Mouse (Mus musculus) left cerebral cortex, postnatal 4 days (tissue): ENCODE data around the gene Ptgs2. TPM values are rescaled to one million over a fixed set of nuclear protein-coding genes. Genes with fewer than 3 reads are reported as not detected.

Experiments used
- DNase-seq: peaks from one replicate; pipeline ENCODE4 v3.0.0-alpha.2; 2022
- intact Hi-C: fragments of 180-260 bp; cut with DNase I; formaldehyde crosslinking; loops from one replicate; pipeline ENCODE4 v1.15.1; 2025
- total RNA-seq, 2 experiments: library from RNA; stranded (reverse); gene quantifications; 2 replicates each; pipeline ENCODE4 v1.2.3; 2021

Ptgs2 gene
- total RNA-seq, result under 1 TPM; 0.44 to 0.96 TPM

GRCm38 (mm10) chr1:150099790-150100333, at the start of gene Ptgs2:
Gene Ptgs2 (plus strand): TSS chr1:150100031.
- intact Hi-C loops, result loop anchor here (5.0 kb wide), 1 partner anchor 162 kb away; no protein-coding TSS in a partner anchor
- peak; percentile 21 for DNase-seq

GRCm38 (mm10) chr1:150050256-150050655, 49.6 kb upstream of the Ptgs2 start:
- intact Hi-C loops, result no loop called here
- DNase-seq, result no peak

GRCm38 (mm10) chr1:150065684-150066083, 34.1 kb upstream of the Ptgs2 start:
- intact Hi-C loops, result no loop called here
- no peak for DNase-seq

- no peak for DNase-seq
- intact Hi-C loops, result no loop called here
These were observed 27.0 kb upstream of the Ptgs2 start for GRCm38 (mm10) chr1:150072880-150073279.

- intact Hi-C loops, result no loop called here
- no peak for DNase-seq
These were observed 25.2 kb upstream of the Ptgs2 start for GRCm38 (mm10) chr1:150074609-150075008.

GRCm38 (mm10) chr1:150089040-150089692, 10.7 kb upstream of the Ptgs2 start:
- DNase-seq, result no peak
- intact Hi-C loops, result no loop called here

- intact Hi-C loops, result no loop called here
- DNase-seq, result no peak
These were observed 9.6 kb upstream of the Ptgs2 start for GRCm38 (mm10) chr1:150090229-150090628.

- DNase-seq, result no peak
- intact Hi-C loops, result loop anchor here (5.0 kb wide), 1 partner anchor 165 kb away; no protein-coding TSS in a partner anchor
These were observed 2.8 kb upstream of the Ptgs2 start for GRCm38 (mm10) chr1:150097036-150097435.

- no peak for DNase-seq
- intact Hi-C loops, result loop anchor here (5.0 kb wide), 1 partner anchor 165 kb away; no protein-coding TSS in a partner anchor
These were observed 2.1 kb upstream of the Ptgs2 start for GRCm38 (mm10) chr1:150097721-150098120.

- no peak for DNase-seq
- intact Hi-C loops, result loop anchor here (5.0 kb wide), 1 partner anchor 163 kb away; no protein-coding TSS in a partner anchor
These were observed 457 bp upstream of the Ptgs2 start for GRCm38 (mm10) chr1:150099374-150099773.

GRCm38 (mm10) chr1:150104228-150104720, 4.4 kb downstream of the Ptgs2 start:
- no peak for DNase-seq
- intact Hi-C loops, result no loop called here

GRCm38 (mm10) chr1:150106736-150107135, 6.9 kb downstream of the Ptgs2 start:
- no peak for DNase-seq
- intact Hi-C loops, result no loop called here

- no peak for DNase-seq
- intact Hi-C loops, result no loop called here
These were observed 9.8 kb downstream of the Ptgs2 start for GRCm38 (mm10) chr1:150109591-150109990.

- intact Hi-C loops, result no loop called here
- DNase-seq, result no peak
These were observed 15.5 kb downstream of the Ptgs2 start for GRCm38 (mm10) chr1:150115352-150115751.

- DNase-seq, result no peak
- intact Hi-C loops, result no loop called here
These were observed 18.5 kb downstream of the Ptgs2 start for GRCm38 (mm10) chr1:150118352-150118751.

GRCm38 (mm10) chr1:150125568-150125967, 25.7 kb downstream of the Ptgs2 start:
- no peak for DNase-seq
- intact Hi-C loops, result no loop called here

- no peak for DNase-seq
- intact Hi-C loops, result no loop called here
These were observed 30.2 kb downstream of the Ptgs2 start for GRCm38 (mm10) chr1:150130070-150130469.

GRCm38 (mm10) chr1:150130586-150131275, 30.9 kb downstream of the Ptgs2 start:
- intact Hi-C loops, result no loop called here
- no peak for DNase-seq

GRCm38 (mm10) chr1:150135350-150135749, 35.5 kb downstream of the Ptgs2 start:
- intact Hi-C loops, result no loop called here
- no peak for DNase-seq

GRCm38 (mm10) chr1:150139730-150140129, 39.9 kb downstream of the Ptgs2 start:
- DNase-seq, result no peak
- intact Hi-C loops, result no loop called here

- DNase-seq, result no peak
- intact Hi-C loops, result no loop called here
These were observed 42.1 kb downstream of the Ptgs2 start for GRCm38 (mm10) chr1:150141939-150142338.

GRCm38 (mm10) chr1:150143578-150143977, 43.7 kb downstream of the Ptgs2 start:
- no peak for DNase-seq
- intact Hi-C loops, result no loop called here
